Mouse (Mus musculus) lung, embryonic 14.5 days (tissue): ENCODE data around the gene Hba-a2. TPM values are rescaled to one million over a fixed set of nuclear protein-coding genes. Genes with fewer than 3 reads are reported as not detected.
A peak's percentile ranks its signal among the peaks of the same experiment; 100 is the strongest.

ENCODE experiments used
- ATAC-seq: fragments of 200-750 bp; cut with Nextera tagmentation; 2 replicates; pipeline ENCODE4 v1.8.0; 2017; ENCODE audit warnings: mild to moderate bottlenecking, moderate TSS enrichment, moderate library complexity; ENCODE audit not compliant: insufficient read depth
- DNase-seq: peaks from one replicate; pipeline ENCODE4 v3.0.0-alpha.2; 2015
- H3K27ac ChIP-seq: fragments of 300-500 bp; sonication (generic); 2 replicates; pipeline ENCODE4 v1.5.1; 2014; ENCODE audit warnings: low read depth, mild to moderate bottlenecking, moderate library complexity
- H3K27me3 ChIP-seq: fragments of 300-500 bp; sonication (generic); 2 replicates; pipeline ENCODE4 v1.6.1; 2014; ENCODE audit warnings: low read length, control low read depth; ENCODE audit not compliant: insufficient read depth
- H3K36me3 ChIP-seq: fragments of 300-500 bp; sonication (generic); 2 replicates; pipeline ENCODE4 v1.6.1; 2014; ENCODE audit warnings: control low read depth; ENCODE audit not compliant: insufficient read depth
- H3K4me1 ChIP-seq: fragments of 300-500 bp; sonication (generic); 2 replicates; pipeline ENCODE4 v1.6.1; 2014; ENCODE audit warnings: antibody characterized with exemption, control low read depth; ENCODE audit not compliant: insufficient read depth
- H3K4me2 ChIP-seq: fragments of 300-500 bp; sonication (generic); 2 replicates; pipeline ENCODE4 v1.6.1; 2014; ENCODE audit warnings: mild to moderate bottlenecking
- H3K4me3 ChIP-seq: fragments of 300-500 bp; sonication (generic); 2 replicates; pipeline ENCODE4 v1.5.1; 2014; ENCODE audit warnings: low read depth, low read length
- H3K9ac ChIP-seq: fragments of 300-500 bp; sonication (generic); 2 replicates; pipeline ENCODE4 v1.6.1; 2014
- H3K9me3 ChIP-seq: fragments of 300-500 bp; sonication (generic); 2 replicates; pipeline ENCODE4 v1.6.1; 2016; ENCODE audit warnings: low read depth, low read length, control low read depth
- CTCF ChIP-seq: IDR thresholded peaks from 2 replicates; pipeline ENCODE4 v1.5.1; 2016; ENCODE audit warnings: antibody characterized with exemption, low read depth
- WGBS: fragments of 180-500 bp; shearing (Covaris S2); extraction: QIAGEN DNeasy Blood & Tissue Kit; methylation state at CpG from one replicate; pipeline ENCODE4 v1.1.7; 2014; 5-methylcytosine and 5-hydroxymethylcytosine counted together
- polyA plus RNA-seq: library from polyadenylated mRNA; unstranded; fragments of >200 nt; fragmentation: Nextera tagmentation; extraction: Ambion mirVana; gene quantifications from 2 replicates; pipeline ENCODE4 v1.2.1, GENCODE M21; 2014

The Hba-a2 gene
- polyA plus RNA-seq, 1 experiment from 2014 or later, result 11,972 TPM

DNA sequence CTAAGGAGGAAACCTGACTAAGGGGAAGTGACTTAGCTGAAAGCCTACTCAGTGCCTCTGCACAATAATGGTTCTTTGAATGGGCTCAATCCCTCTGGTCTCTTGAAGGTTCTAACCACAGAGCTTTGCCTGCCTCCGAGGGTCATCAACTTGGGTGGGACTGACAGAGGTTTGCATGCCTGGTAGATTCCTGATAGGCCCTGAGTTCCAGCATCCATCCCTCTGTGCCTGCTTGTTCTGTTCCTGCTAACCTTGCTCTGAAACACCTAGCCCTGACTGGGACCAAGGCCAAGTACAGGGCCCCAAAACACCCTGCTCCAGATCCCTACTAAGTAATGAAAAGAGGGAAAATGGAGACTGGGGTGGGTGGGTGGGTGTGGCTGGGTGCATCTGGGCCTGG lies 7.2 kb downstream of the Hba-a2 start:
- no peaks in the 10 kb centered on the region; the same call in 1 of the 2 replicates for H3K4me1 ChIP-seq
- ATAC-seq (no peak), DNase-seq (no peak)
- no peak overlapping the region for H3K4me3 ChIP-seq
- H3K9me3 ChIP-seq, result no peaks in the 10 kb centered on the region
- no peak overlapping the region for H3K4me2 ChIP-seq
- 0 out of 2 replicates have a peak, but pooled peaks cover 6% of the 10 kb centered on the region for H3K27me3 ChIP-seq
- TF ChIP-seq CTCF, result no peak
- no peak overlapping the region for H3K27ac ChIP-seq
- H3K36me3 ChIP-seq, result no peaks in the 10 kb centered on the region
- no peak overlapping the region for H3K9ac ChIP-seq
- 82% methylated on average over 1 of the region's 1 CpGs for WGBS

DNA sequence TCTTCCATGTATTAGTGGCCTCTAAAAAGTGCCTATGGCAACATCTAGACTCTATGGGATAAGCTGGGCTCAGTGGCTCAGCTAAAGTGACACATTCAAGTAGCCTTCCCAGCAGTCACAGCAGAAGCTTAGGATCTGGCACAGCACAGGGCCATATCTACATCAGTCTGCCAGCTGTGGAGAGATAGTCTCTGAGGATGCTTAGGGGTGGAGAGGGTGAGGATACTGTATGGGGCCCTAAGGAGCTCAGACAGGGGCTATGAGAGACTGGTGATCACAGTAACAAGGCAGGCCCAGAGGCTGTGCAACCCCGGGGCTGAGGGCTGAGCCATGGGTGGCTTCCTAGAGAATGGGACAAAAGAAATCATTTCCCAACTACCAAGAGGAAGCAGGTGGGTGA lies 10.7 kb downstream of the Hba-a2 start:
- ATAC-seq (no peak), DNase-seq (no peak)
- no peak overlapping the region for H3K4me3 ChIP-seq
- no peak overlapping the region for H3K4me2 ChIP-seq
- H3K27ac ChIP-seq, result no peak overlapping the region
- H3K9ac ChIP-seq, result no peak overlapping the region
- no peak for TF ChIP-seq CTCF
- no peaks in the 10 kb centered on the region for H3K9me3 ChIP-seq
- H3K4me1 ChIP-seq, result no peaks in the 10 kb centered on the region; the same call in 1 of the 2 replicates
- H3K36me3 ChIP-seq, result no peaks in the 10 kb centered on the region
- no peaks in the 10 kb centered on the region for H3K27me3 ChIP-seq
- WGBS, result 86% methylated on average over 1 of the region's 1 CpGs

DNA sequence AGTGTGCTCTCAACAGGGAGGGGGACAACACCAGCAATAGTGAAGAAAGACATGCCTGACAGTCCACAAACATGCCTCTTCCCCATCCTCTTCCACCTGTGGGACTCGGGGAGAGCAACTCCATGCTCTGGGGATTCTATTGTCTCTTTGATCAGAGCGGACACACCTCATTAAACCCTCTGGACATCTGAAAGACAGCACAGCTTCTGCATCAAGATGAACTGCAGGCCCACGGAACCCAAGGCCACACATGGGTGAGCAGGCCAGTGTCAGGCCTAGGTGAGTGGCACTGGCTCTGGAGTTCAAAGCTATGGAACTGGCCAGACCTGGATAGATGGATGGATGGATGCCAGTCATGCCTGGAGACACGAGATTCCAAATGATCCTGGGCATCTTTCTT lies 13.2 kb downstream of the Hba-a2 start:
- Histone ChIP-seq H3K9ac (no peak overlapping the region), H3K27me3 (no peaks in the 10 kb centered on the region), H3K36me3 (no peaks in the 10 kb centered on the region), H3K4me3 (no peak overlapping the region), H3K4me1 (no peaks in the 10 kb centered on the region; the same call in 1 of the 2 replicates), H3K27ac (no peak overlapping the region), H3K9me3 (no peaks in the 10 kb centered on the region), H3K4me2 (no peak overlapping the region)
- TF ChIP-seq CTCF, result no peak
- 60% methylated on average over 4 of the region's 4 CpGs for WGBS
- no peak for ATAC-seq
- DNase-seq, result no peak

DNA sequence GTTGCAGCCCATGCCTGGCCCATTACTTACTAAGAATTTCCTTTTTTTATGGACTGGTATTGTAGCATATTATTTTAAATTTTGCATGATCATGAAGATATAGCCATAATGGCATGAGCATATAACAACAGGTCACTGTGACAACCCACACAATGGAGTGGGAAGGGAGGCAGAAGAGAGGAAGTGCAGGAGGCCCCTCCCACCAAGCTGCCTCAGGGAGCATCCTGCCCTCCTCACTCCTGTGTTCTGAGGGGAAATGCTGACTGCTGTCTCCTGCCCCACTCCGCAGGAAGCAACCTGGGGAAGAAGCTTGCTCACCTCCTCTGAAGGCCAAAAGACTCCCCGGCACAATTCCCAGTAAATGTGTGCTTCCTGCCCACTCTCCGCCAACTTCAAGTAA lies 13.6 kb downstream of the Hba-a2 start:
- no peaks in the 10 kb centered on the region; the same call in 1 of the 2 replicates for H3K4me1 ChIP-seq
- no peak overlapping the region for H3K4me3 ChIP-seq

DNA sequence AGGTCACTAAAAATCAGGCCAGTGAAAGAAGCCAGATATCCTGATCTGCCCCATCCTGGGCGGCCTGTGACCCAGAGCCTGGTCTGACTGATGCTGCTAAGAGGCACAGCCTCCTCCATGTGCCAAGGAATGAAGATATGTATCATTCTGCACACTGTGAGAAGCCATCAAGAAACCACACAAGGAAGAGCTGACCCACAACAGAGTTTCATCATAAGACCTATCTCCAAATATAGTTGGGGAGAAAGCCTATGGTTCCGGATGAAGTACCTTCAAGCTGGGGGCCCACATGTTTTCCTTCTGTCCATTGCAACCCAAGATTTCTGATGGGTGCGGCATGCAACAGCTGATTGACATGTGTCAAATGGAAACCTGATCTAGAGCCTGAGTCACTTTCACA lies 19.7 kb downstream of the Hba-a2 start:
- Histone ChIP-seq H3K9me3 (no peaks in the 10 kb centered on the region), H3K9ac (no peak overlapping the region), H3K27ac (no peak overlapping the region), H3K4me2 (no peak overlapping the region), H3K27me3 (no peaks in the 10 kb centered on the region), H3K4me3 (no peak overlapping the region), H3K36me3 (no peaks in the 10 kb centered on the region), H3K4me1 (no peaks in the 10 kb centered on the region)
- ATAC-seq (no peak), DNase-seq (no peak)
- WGBS, result 75% methylated on average over 3 of the region's 3 CpGs
- TF ChIP-seq CTCF, result no peak

More for the DNA sequence above, 13.6 kb downstream of the Hba-a2 start:
- Histone ChIP-seq H3K9me3 (no peaks in the 10 kb centered on the region), H3K4me2 (no peak overlapping the region), H3K27me3 (no peaks in the 10 kb centered on the region), H3K9ac (no peak overlapping the region), H3K36me3 (no peaks in the 10 kb centered on the region), H3K27ac (no peak overlapping the region)
- ATAC-seq (no peak), DNase-seq (no peak)
- 69% methylated on average over 3 of the region's 3 CpGs for WGBS
- no peak for TF ChIP-seq CTCF

DNA sequence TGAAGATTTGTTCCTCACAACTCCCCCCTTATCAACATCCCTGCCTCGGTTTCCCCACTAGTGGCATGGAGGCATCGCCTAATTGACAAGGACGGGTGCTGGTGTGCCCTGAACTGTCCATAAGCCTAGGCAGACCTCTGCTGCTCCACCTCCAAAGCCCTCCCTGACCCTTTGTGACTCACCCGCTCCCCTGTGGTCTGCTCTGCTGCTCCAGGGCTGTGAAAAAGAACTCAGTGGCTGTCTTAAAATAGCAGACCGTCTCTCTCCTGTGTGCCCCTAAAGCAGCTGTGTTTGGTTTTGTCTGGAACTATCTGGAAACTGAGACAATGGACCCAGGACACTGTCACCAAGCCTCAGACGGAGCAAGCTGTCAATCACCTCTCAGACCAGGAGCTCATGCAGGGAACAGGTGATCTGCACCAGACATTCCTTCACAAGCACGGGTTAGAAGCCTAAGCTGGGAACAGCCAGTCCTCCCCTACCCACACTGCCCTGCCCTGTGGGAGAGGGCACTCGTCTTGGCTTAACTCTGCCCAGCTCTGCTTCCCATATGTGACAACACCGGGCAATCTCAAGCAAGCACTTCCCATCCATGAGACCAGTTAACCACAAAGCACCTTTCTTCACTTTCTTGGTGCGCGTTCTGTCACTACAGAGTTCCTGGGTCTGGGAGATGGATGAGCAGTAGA lies 24.4 kb downstream of the Hba-a2 start:
- TF ChIP-seq CTCF, result no peak
- no peaks in the 10 kb centered on the region for H3K9me3 ChIP-seq
- H3K9ac ChIP-seq, result no peak overlapping the region
- H3K27me3 ChIP-seq, result no peaks in the 10 kb centered on the region
- H3K4me3 ChIP-seq, result no peak overlapping the region
- no peak for DNase-seq
- no peaks in the 10 kb centered on the region for H3K4me1 ChIP-seq
- H3K36me3 ChIP-seq, result no peaks in the 10 kb centered on the region
- H3K27ac ChIP-seq, result no peak overlapping the region
- ATAC-seq, result 0 out of 2 replicates have a peak, but pooled peaks have one; percentile 2
- H3K4me2 ChIP-seq, result no peak overlapping the region
- 60% methylated on average over 11 of the region's 11 CpGs for WGBS

DNA sequence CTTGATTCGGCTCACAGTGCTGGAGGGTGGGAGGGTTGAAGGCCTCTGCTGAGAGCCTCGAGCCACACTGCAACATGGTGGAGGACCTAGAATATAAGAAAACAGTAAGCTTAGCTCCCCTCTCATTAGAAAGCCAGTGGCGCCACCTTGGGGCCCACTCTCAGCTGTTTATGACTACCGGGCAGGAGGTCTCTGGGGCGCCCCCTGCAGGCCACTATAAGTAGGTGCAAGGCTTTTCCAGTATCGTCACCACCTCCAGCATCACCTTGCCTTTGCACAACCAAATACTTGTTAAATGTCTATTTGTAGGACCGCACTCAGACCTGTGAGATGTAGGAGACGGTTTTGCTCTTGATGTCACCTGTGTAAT lies 24.9 kb downstream of the Hba-a2 start:
- Histone ChIP-seq H3K9me3 (no peaks in the 10 kb centered on the region), H3K4me2 (no peak overlapping the region), H3K27ac (no peak overlapping the region), H3K36me3 (no peaks in the 10 kb centered on the region), H3K9ac (no peak overlapping the region), H3K4me3 (no peak overlapping the region), H3K4me1 (no peaks in the 10 kb centered on the region), H3K27me3 (no peaks in the 10 kb centered on the region)
- peak; percentile 31; the same call in 1 of the 2 replicates for ATAC-seq
- peak; percentile 80 for TF ChIP-seq CTCF
- peak; percentile 80 for DNase-seq
- 31% methylated on average over 8 of the region's 8 CpGs for WGBS
